Mouse (Mus musculus) myocyte (in vitro differentiated cells): ENCODE measurements around the gene Ass1. TPM values are rescaled to one million over a fixed set of nuclear protein-coding genes. Genes with fewer than 3 reads are reported as not detected.

Source experiments
- H3K27me3 ChIP-seq: one replicate; pipeline ENCODE4 v1.6.1; 2011; ENCODE audit not compliant: control insufficient read depth, insufficient read depth, insufficient read length
- H3K36me3 ChIP-seq: one replicate; pipeline ENCODE4 v1.6.1; 2011; ENCODE audit not compliant: control insufficient read depth, insufficient read depth
- H3K4me2 ChIP-seq: one replicate; pipeline ENCODE4 v1.6.1; 2011; ENCODE audit warnings: low read depth, control low read depth
- H3K4me3 ChIP-seq: one replicate; pipeline ENCODE4 v1.5.1; 2011; ENCODE audit warnings: mild to moderate bottlenecking, control low read depth, moderate library complexity
- H3K79me2 ChIP-seq: one replicate; pipeline ENCODE4 v1.6.1; 2011; ENCODE audit not compliant: control insufficient read depth, insufficient read depth
- H3ac ChIP-seq: one replicate; pipeline ENCODE4 v1.6.1; 2011; ENCODE audit not compliant: control insufficient read depth, insufficient read length
- CEBPB ChIP-seq: IDR thresholded peaks from 2 replicates; pipeline ENCODE4 v1.6.1; 2011; ENCODE audit warnings: mild to moderate bottlenecking, moderate library complexity; ENCODE audit not compliant: poor library complexity, insufficient read depth, severe bottlenecking
- E2F4 ChIP-seq: IDR thresholded peaks from one replicate; pipeline ENCODE4 v1.6.1; 2011; ENCODE audit warnings: mild to moderate bottlenecking, control low read depth, moderate library complexity; ENCODE audit not compliant: insufficient read depth
- MAX ChIP-seq: IDR thresholded peaks from one replicate; pipeline ENCODE4 v1.6.1; 2011; ENCODE audit warnings: low read depth, mild to moderate bottlenecking, control low read depth
- MYOD1 ChIP-seq, 3 experiments: IDR thresholded peaks; one replicate each; pipeline ENCODE4 v1.6.1; 2011; ENCODE audit warnings: control low read depth in 2 of 3, low read depth in 2 of 3, mild to moderate bottlenecking in 2 of 3, moderate library complexity in 1 of 3; ENCODE audit not compliant: insufficient read length in 2 of 3, control insufficient read depth in 1 of 3
- MYOG ChIP-seq, 3 experiments: IDR thresholded peaks; one replicate each; pipeline ENCODE4 v1.6.1; 2011; ENCODE audit warnings: control low read depth in 2 of 3, low read depth in 2 of 3, mild to moderate bottlenecking in 2 of 3; ENCODE audit not compliant: insufficient read length in 2 of 3, control insufficient read depth in 1 of 3, insufficient read depth in 1 of 3
- POLR2A ChIP-seq: IDR thresholded peaks from one replicate; pipeline ENCODE4 v1.6.1; 2011; ENCODE audit warnings: low read depth, mild to moderate bottlenecking, control low read depth, moderate library complexity; ENCODE audit not compliant: insufficient read length
- POLR2AphosphoS2 ChIP-seq: IDR thresholded peaks from one replicate; pipeline ENCODE4 v1.6.1; 2011; ENCODE audit warnings: low read depth, control low read depth; ENCODE audit not compliant: insufficient read length
- REST ChIP-seq: IDR thresholded peaks from one replicate; pipeline ENCODE4 v1.6.1; 2011; ENCODE audit warnings: mild to moderate bottlenecking, control low read depth, moderate library complexity; ENCODE audit not compliant: insufficient read depth, insufficient read length
- SRF ChIP-seq: IDR thresholded peaks from one replicate; pipeline ENCODE4 v1.6.1; 2011; ENCODE audit warnings: low read depth; ENCODE audit not compliant: control insufficient read depth, insufficient read length
- TCF12 ChIP-seq: IDR thresholded peaks from one replicate; pipeline ENCODE4 v1.6.1; 2011; ENCODE audit warnings: mild to moderate bottlenecking, control low read depth; ENCODE audit not compliant: poor library complexity, insufficient read depth, severe bottlenecking
- TCF3 ChIP-seq: IDR thresholded peaks from one replicate; pipeline ENCODE4 v1.6.1; 2011; ENCODE audit warnings: low read depth, control low read depth; ENCODE audit not compliant: insufficient read length
- USF1 ChIP-seq: IDR thresholded peaks from one replicate; pipeline ENCODE4 v1.6.1; 2011; ENCODE audit warnings: low read depth, mild to moderate bottlenecking, control low read depth, moderate library complexity
- polyA plus RNA-seq: library from polyadenylated mRNA; unstranded; fragments of >200 nt; fragmentation: generic; extraction: Trizol; gene quantifications from one replicate; pipeline ENCODE4 v1.2.1, GENCODE M21; 2012; ENCODE audit warnings: missing spikeins

Gene Ass1
- polyA plus RNA-seq, result 71.5 TPM

DNA sequence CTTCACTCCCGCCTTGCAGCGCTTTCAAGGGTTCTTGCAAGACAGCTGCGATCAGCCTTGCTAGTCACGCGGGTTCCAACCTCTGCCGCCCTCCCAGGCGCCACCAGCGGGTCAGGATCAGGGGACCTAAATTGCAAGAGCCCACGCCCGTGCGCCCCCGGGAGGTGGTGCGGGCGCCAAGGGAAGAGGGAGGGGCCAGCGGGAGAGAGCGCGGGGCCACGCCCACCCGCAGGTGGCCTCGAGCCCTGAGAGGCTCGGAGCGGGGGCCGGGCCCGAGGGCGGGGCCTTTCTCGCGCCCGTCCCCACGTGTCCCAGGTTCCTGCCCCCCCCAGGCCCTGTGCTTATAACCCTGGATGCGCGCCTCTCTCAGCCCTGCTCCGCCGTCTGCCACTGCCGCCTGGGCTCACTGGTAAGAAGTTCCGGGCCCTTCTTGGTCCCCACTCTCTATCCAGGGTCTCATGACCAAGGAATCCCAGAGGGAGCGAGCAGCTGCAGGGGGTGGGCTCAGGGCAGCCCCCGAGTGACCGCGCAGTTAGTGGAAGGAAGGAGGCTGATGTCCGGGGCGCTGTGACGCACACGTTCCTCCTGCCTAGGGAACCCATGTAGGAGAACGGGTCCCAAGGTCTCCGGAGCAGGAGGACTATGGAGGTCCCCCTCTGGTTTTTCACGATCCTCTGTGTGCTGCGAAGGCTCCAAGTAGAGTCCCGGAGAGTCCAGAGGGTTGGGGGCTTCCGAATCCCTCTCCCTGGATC is at the start of gene Ass1:
Gene Ass1, plus strand, starts transcription at position 277 of the 752 bp plus-strand sequence.
- Histone ChIP-seq H3K4me3 (peak within 1 kb of the TSS; percentile 40), H3K27me3 (no peaks in the 10 kb centered on the region), H3K79me2 (no peaks in the 10 kb centered on the region), H3K4me2 (peak within 1 kb of the TSS; percentile 97), H3K36me3 (no peaks in the 10 kb centered on the region), H3ac (peak within 1 kb of the TSS; percentile 21)
- no peak for TF ChIP-seq REST
- TF ChIP-seq E2F4, result no peak
- peak in 2 of 3 experiments; percentile 18 to 56 for TF ChIP-seq MYOG (IDR thresholded peaks at IDR 0.05; ENCODE audit: control insufficient read depth in 1 of 3, insufficient read depth in 1 of 3, insufficient read length in 2 of 3, low read depth in 2 of 3)
- TF ChIP-seq MAX, result no peak
- peak; percentile 55 for TF ChIP-seq POLR2A
- TF ChIP-seq USF1, result no peak
- TF ChIP-seq POLR2AphosphoS2, result no peak
- TF ChIP-seq MYOD1 (IDR thresholded peaks at IDR 0.05; ENCODE audit: control insufficient read depth in 1 of 3, insufficient read length in 2 of 3, low read depth in 2 of 3), result peak in 2 of 3 experiments; percentile 28 to 50

DNA sequence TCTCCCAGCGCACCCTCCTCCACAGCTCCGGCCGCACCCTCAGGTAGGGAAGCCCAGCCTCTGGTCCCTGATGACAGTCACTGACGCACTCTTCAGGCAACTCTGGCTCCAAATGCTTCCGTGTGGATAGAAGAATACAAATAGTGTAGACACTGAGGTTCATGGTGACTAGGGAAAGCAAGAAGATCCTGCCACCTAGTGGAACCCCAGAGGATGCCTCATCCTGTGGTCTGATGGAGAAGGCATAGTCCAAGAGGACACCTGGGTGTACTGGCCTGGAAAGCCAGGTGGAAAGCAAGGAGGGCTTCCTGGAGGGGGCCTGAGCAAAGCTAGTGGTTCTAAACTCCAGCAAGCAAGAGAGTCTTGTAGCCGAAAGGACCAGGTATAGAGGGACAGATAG is 49.1 kb upstream of the Ass1 start:
- peaks cover 56% of the 10 kb centered on the region for H3K27me3 ChIP-seq
- H3K79me2 ChIP-seq, result no peaks in the 10 kb centered on the region
- TF ChIP-seq TCF12, result no peak
- no peak for TF ChIP-seq SRF
- no peak for TF ChIP-seq POLR2AphosphoS2
- H3K36me3 ChIP-seq, result no peaks in the 10 kb centered on the region
- no peak overlapping the region for H3K4me2 ChIP-seq
- no peak overlapping the region for H3ac ChIP-seq
- no peak overlapping the region for H3K4me3 ChIP-seq

DNA sequence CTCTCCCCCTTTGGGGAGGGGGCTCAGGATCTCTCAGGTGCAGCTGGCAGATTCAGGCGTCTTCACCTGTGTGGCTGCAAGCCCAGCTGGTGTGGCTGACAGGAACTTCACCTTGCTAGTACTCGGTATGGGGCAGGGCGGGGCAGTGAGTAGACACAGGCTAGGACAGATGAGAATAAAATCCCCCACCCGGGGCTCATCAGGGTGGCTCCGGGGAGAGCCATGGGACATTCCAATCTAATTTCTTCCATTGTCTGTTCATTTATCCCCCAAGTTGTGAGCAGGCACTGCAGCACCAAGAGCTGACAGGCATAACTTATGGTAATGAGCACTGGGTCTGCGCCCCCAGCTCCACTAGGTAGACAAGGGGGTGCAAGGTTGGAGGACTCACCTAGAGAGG is 47.4 kb upstream of the Ass1 start:
- H3K27me3 ChIP-seq, result peaks cover 61% of the 10 kb centered on the region
- no peaks in the 10 kb centered on the region for H3K79me2 ChIP-seq
- TF ChIP-seq MAX (no peak), POLR2A (no peak), TCF3 (no peak), USF1 (no peak), MYOG (IDR thresholded peaks at IDR 0.05; ENCODE audit: control insufficient read depth in 1 of 3, insufficient read depth in 1 of 3, insufficient read length in 2 of 3, low read depth in 2 of 3) (no peak), MYOD1 (IDR thresholded peaks at IDR 0.05; ENCODE audit: control insufficient read depth in 1 of 3, insufficient read length in 2 of 3, low read depth in 2 of 3) (no peak), E2F4 (no peak), REST (no peak), POLR2AphosphoS2 (no peak), TCF12 (no peak), SRF (no peak), CEBPB (no peak)
- H3K36me3 ChIP-seq, result no peaks in the 10 kb centered on the region
- no peak overlapping the region for H3ac ChIP-seq
- H3K4me2 ChIP-seq, result no peak overlapping the region
- H3K4me3 ChIP-seq, result no peak overlapping the region

DNA sequence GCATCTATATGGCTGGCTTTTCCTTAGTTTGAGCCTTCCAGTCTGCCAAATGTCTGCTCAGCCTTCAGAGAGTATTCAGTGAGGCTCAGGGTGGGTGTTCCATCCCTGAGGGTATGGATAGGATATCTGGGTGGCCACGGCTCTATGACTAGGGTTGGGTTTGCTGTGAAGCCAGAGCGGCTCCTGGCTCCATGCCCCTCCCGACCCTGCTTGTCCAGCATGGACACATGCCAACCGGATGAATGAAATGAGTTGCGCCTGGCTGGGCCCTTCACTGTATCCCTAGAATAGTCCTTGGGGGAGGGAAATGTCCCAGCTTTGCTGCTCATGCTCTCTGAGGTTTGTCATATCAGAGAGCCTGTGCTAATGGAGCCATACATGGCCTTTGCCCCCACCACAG is 38.5 kb upstream of the Ass1 start:
- H3K36me3 ChIP-seq, result no peaks in the 10 kb centered on the region
- no peak overlapping the region for H3K4me3 ChIP-seq
- H3ac ChIP-seq, result no peak overlapping the region
- H3K4me2 ChIP-seq, result no peak overlapping the region
- no peaks in the 10 kb centered on the region for H3K79me2 ChIP-seq
- TF ChIP-seq E2F4 (no peak), REST (no peak), USF1 (no peak), MYOG (IDR thresholded peaks at IDR 0.05; ENCODE audit: control insufficient read depth in 1 of 3, insufficient read depth in 1 of 3, insufficient read length in 2 of 3, low read depth in 2 of 3) (no peak), TCF3 (no peak), CEBPB (no peak), MYOD1 (IDR thresholded peaks at IDR 0.05; ENCODE audit: control insufficient read depth in 1 of 3, insufficient read length in 2 of 3, low read depth in 2 of 3) (no peak), POLR2A (no peak), POLR2AphosphoS2 (no peak), SRF (no peak), MAX (no peak), TCF12 (no peak)
- peaks cover 77% of the 10 kb centered on the region for H3K27me3 ChIP-seq

DNA sequence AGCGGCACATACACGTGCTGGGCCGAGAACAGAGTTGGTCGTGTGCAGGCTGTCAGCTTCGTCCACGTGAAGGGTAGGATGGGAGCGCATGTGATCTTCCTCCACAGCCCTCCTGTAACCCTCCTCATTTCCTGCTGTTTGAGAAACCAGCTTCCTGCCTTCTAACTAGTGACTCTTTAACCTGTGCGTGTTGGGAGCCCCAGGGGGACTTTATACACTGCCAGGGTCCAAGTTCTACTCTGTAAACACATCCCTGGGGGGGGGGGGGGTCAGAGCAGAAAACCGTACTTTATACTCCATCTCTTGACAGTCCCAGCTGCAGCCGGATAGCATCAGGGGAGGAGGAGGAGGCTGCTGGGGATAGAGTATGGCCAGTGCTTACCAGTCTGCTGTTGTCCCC is 35.3 kb upstream of the Ass1 start:
- no peak overlapping the region for H3K4me2 ChIP-seq
- peaks cover 48% of the 10 kb centered on the region for H3K27me3 ChIP-seq
- H3ac ChIP-seq, result no peak overlapping the region
- no peaks in the 10 kb centered on the region for H3K36me3 ChIP-seq
- TF ChIP-seq MAX, result no peak
- no peak for TF ChIP-seq TCF12
- no peak for TF ChIP-seq MYOD1 (IDR thresholded peaks at IDR 0.05; ENCODE audit: control insufficient read depth in 1 of 3, insufficient read length in 2 of 3, low read depth in 2 of 3)
- TF ChIP-seq E2F4, result no peak
- TF ChIP-seq SRF, result no peak
- TF ChIP-seq POLR2AphosphoS2, result no peak
- no peak for TF ChIP-seq POLR2A
- TF ChIP-seq USF1, result no peak
- no peak for TF ChIP-seq TCF3
- TF ChIP-seq REST, result no peak
- TF ChIP-seq MYOG (IDR thresholded peaks at IDR 0.05; ENCODE audit: control insufficient read depth in 1 of 3, insufficient read depth in 1 of 3, insufficient read length in 2 of 3, low read depth in 2 of 3), result no peak
- no peak for TF ChIP-seq CEBPB
- H3K79me2 ChIP-seq, result no peaks in the 10 kb centered on the region
- no peak overlapping the region for H3K4me3 ChIP-seq
